Mouse (Mus musculus): ENCODE results near the gene Smarce1. TPM values are rescaled to one million over a fixed set of nuclear protein-coding genes. Genes with fewer than 3 reads are reported as not detected.

The Smarce1 gene
- polyA plus RNA-seq, 1 experiment from 2014 or later, result 96.0 TPM

DNA sequence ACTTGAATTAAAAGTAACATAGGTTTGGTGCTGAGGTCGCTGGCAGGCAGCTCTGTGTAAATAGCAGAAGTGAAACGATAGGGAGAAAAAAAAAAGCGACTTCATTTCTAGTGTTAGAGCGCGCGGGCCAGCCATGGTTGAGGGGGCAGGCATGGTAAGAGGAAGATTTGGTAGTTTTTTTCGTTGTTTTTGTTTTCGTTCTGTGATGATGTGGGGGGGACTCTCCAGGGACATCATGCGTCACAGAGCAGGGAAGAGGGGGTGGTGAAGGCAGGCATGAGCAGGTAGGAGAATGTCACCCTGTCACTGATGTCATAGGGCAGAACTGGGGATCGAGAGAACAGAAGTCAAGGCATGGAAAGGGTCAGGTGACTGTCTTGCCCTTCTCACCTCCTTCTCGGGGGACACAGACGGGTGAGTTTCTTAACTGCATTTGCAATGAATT lies 62.8 kb downstream of the Smarce1 start:
- Histone ChIP-seq H3K9ac (no peak overlapping the region), H3K9me3 (replicated peaks) (no peaks in the 10 kb centered on the region), H3K4me1 (replicated peaks) (no peaks in the 10 kb centered on the region), H3K27ac (no peak overlapping the region), H3K4me3 (replicated peaks) (no peak overlapping the region), H3K4me2 (no peak overlapping the region), H3K27me3 (no peaks in the 10 kb centered on the region), H3K36me3 (no peaks in the 10 kb centered on the region)
- WGBS (ENCODE audit: insufficient replicate concordance), result 54% methylated on average over 12 of the region's 12 CpGs
- ATAC-seq (ENCODE audit: low read depth) (no peak), DNase-seq (no peak)

DNA sequence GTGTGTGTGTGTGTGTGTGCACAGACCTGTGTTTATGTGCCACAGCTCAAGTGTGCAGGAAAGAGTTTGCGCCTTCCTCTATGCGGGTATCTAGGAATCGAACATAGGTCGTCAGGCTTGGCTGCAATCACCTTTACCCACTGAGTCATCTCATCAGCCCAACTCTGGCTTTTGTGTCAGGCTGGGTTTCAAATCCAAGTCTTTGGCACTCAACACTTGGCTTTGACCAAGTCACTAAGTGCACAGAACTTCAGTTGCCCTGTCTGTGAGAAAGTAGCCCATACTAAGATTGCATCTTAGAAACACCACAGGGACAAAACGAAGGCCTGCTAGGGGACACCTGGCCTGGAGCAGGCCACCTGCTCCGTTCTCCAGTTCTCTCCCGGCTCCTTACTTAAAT lies 63.2 kb downstream of the Smarce1 start:
- Histone ChIP-seq H3K4me1 (replicated peaks) (no peaks in the 10 kb centered on the region), H3K36me3 (no peaks in the 10 kb centered on the region), H3K9ac (no peak overlapping the region), H3K4me2 (no peak overlapping the region), H3K9me3 (replicated peaks) (no peaks in the 10 kb centered on the region), H3K4me3 (replicated peaks) (no peak overlapping the region), H3K27ac (no peak overlapping the region), H3K27me3 (no peaks in the 10 kb centered on the region)
- 70% methylated on average over 7 of the region's 7 CpGs for WGBS (ENCODE audit: insufficient replicate concordance)
- ATAC-seq (ENCODE audit: low read depth) (no peak), DNase-seq (no peak)

DNA sequence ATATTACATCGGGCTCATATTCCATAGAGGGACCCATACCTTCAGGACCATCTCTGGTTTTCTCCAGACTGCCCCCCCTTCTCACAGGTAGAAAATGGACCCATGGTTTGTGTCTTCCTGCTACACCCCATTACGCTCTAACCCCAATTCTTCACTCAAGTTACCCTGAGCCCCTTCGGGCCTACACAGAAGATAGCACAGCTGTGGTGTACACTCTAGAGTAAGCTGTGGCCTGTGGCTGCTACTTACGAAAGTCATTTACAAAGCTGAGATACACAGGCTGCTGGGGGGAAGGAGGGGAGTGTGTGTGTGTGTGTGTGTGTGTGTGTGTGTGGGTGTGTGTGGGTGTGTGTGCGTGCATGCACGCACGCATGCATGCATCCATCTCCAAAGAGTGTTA lies 64.6 kb downstream of the Smarce1 start:
- Histone ChIP-seq H3K4me2 (no peak overlapping the region), H3K4me1 (replicated peaks) (no peaks in the 10 kb centered on the region), H3K27me3 (no peaks in the 10 kb centered on the region), H3K27ac (no peak overlapping the region), H3K4me3 (replicated peaks) (no peak overlapping the region), H3K36me3 (no peaks in the 10 kb centered on the region), H3K9ac (no peak overlapping the region), H3K9me3 (replicated peaks) (no peaks in the 10 kb centered on the region)
- no peak for DNase-seq
- ATAC-seq (ENCODE audit: low read depth), result no peak
- 73% methylated on average over 7 of the region's 7 CpGs for WGBS (ENCODE audit: insufficient replicate concordance)

DNA sequence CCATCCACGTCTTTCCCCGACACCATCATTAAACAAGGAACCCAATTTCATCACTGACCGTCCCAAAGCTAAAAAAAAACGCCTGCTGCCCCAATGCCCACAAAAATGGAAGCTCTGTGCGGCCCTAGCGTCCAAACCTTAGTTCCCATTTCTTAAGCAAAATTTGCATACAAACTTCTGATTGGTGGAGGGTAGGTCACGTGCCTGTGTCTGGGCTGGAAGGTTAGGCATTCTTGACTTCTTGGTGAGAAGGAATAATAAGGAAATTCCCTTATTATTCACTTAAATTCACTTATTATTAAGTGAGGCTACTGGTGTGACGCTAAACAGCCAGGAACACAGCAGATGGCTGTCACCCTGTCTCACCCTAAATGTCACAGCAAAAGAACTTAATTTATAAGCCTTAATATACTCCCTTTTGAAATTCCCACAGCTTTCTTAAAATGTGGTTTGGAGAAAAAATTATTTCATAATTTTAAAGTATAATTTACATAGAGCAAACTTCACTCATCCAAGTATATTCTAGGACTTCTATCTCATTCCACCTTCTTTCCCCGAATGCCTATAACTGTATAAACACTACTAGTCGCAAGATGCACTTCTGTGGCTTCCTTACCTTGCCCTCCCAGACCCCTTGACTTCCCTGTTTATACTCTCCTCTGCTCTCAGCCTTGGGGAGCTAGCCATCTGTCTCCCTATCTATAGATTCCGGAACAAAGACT lies 65.6 kb downstream of the Smarce1 start:
- 41% methylated on average over 11 of the region's 11 CpGs for WGBS (ENCODE audit: insufficient replicate concordance)
- H3K4me1 ChIP-seq (replicated peaks), result no peaks in the 10 kb centered on the region
- H3K27ac ChIP-seq, result no peak overlapping the region
- H3K9ac ChIP-seq, result no peak overlapping the region
- no peaks in the 10 kb centered on the region for H3K36me3 ChIP-seq
- H3K27me3 ChIP-seq, result no peaks in the 10 kb centered on the region
- no peak for ATAC-seq (ENCODE audit: low read depth)
- no peak for DNase-seq
- H3K4me3 ChIP-seq (replicated peaks), result no peak overlapping the region
- H3K4me2 ChIP-seq, result no peak overlapping the region
- no peaks in the 10 kb centered on the region for H3K9me3 ChIP-seq (replicated peaks)

DNA sequence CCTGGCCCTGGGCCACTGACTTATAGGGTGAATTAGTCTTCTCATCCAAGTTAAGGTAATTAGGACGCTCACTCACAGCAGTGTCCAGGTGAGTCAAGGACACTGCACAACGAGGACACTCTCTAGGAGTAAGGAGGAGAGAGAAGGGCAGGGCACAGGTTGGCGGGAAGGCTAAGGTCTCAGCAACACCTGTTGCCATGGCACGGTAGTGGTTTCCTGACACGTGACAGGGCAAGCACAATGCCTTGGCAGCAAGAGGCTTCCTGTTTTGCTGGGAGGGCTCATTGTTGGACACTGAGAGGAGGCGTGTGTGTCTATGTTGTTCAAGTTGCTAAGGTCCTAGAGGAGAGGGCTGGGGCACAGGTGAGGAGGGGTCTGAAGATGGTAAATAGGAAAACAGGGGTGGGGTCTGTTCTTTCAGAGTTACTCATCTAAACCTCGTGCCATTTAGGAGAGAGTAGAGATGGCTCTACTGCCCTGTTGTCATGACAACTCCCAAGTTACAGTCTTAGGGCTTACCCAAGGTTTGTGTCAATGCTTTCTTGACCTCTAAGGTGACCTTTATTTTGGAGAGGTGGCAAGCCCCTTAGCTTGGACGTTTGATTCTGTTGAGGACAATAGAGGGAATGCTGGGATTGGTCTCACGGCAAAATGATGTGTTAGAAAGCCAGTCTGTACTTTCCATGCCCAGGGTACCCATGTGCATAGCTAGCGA lies 67.7 kb downstream of the Smarce1 start:
- H3K27ac ChIP-seq, result no peak overlapping the region
- H3K9ac ChIP-seq, result no peak overlapping the region
- H3K36me3 ChIP-seq, result no peaks in the 10 kb centered on the region
- H3K4me2 ChIP-seq, result no peak overlapping the region
- DNase-seq, result no peak
- no peaks in the 10 kb centered on the region for H3K27me3 ChIP-seq
- ATAC-seq (ENCODE audit: low read depth), result no peak
- H3K4me3 ChIP-seq (replicated peaks), result no peak overlapping the region
- H3K9me3 ChIP-seq (replicated peaks), result no peaks in the 10 kb centered on the region
- WGBS (ENCODE audit: insufficient replicate concordance), result 44% methylated on average over 10 of the region's 10 CpGs
- H3K4me1 ChIP-seq (replicated peaks), result no peaks in the 10 kb centered on the region

DNA sequence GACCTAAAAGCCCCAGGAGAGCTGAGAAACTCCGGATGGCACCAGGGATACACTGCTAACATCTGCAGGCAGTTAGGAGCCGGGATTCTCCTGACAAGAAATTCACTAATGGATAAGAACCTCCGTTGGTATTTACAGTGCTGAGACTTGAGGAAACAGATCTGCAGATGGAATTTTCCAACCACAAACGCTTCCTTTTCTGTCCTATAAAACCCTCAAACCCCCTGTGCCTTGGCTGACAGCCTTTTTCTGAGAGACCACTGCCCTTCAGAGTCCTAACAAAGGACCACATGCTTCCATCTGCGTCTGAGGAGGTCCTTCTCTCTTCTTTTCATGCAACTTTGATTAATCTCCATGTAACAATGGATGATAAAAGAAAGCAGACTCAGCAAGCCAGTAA lies 69.2 kb downstream of the Smarce1 start:
- Histone ChIP-seq H3K9me3 (replicated peaks) (no peaks in the 10 kb centered on the region), H3K4me3 (replicated peaks) (no peak overlapping the region), H3K9ac (no peak overlapping the region), H3K36me3 (no peaks in the 10 kb centered on the region), H3K27ac (no peak overlapping the region), H3K4me1 (replicated peaks) (no peaks in the 10 kb centered on the region), H3K4me2 (no peak overlapping the region), H3K27me3 (no peaks in the 10 kb centered on the region)
- DNase-seq, result no peak
- WGBS (ENCODE audit: insufficient replicate concordance), result 24% methylated on average over 5 of the region's 5 CpGs
- no peak for ATAC-seq (ENCODE audit: low read depth)

DNA sequence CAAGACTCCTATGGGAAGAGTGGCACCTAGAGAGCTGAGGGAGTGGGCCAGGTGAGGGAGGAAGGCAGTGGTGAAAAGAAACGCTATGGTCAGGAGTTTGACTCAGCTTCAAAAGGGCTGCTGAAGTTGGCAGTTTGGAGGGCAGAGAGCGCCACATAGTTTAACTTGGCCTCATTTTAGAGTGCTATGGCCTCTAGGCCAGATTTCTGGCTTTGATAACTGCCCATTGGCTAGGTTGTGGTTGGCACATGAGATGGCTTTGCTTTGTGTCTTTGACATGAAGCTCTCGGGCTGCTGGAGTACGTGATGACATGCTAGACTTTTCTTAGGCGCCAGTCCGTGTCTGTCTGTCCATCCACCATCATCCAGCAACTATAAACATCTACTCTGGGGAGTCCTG lies 70.6 kb downstream of the Smarce1 start:
- no peak overlapping the region for H3K9ac ChIP-seq
- ATAC-seq (ENCODE audit: low read depth) (no peak), DNase-seq (no peak)
- H3K36me3 ChIP-seq, result no peaks in the 10 kb centered on the region
- H3K4me2 ChIP-seq, result no peak overlapping the region
- 66% methylated on average over 6 of the region's 6 CpGs for whole genome bisulfite sequencing (ENCODE audit: insufficient replicate concordance)
- no peaks in the 10 kb centered on the region for H3K27me3 ChIP-seq
- H3K4me1 ChIP-seq (replicated peaks), result no peaks in the 10 kb centered on the region
- H3K9me3 ChIP-seq (replicated peaks), result no peaks in the 10 kb centered on the region
- H3K27ac ChIP-seq, result no peak overlapping the region
- no peak overlapping the region for H3K4me3 ChIP-seq (replicated peaks)

Other genes starting within 250 kb of the Smarce1 start
- not detected in 2 replicates for gene Gjd3, start 248.0 kb downstream of the Smarce1 start, polyA plus RNA-seq (2015; fragmentation: Nextera tagmentation; extraction: Ambion mirVana)
- 208 and 245 TPM in 2 replicates for gene Top2a, start 206.8 kb downstream of the Smarce1 start, polyA plus RNA-seq (2015; fragmentation: Nextera tagmentation; extraction: Ambion mirVana)
- 168 and 194 TPM in 2 replicates for gene Igfbp4, start 189.8 kb downstream of the Smarce1 start, polyA plus RNA-seq (2015; fragmentation: Nextera tagmentation; extraction: Ambion mirVana)
- gene Tns4, start 141.7 kb downstream of the Smarce1 start, polyA plus RNA-seq (2015; fragmentation: Nextera tagmentation; extraction: Ambion mirVana), result 0.22 and 0.32 TPM in 2 replicates
- 0.07 and 0.17 TPM in 2 replicates for gene Ccr7, start 75.9 kb downstream of the Smarce1 start, polyA plus RNA-seq (2015; fragmentation: Nextera tagmentation; extraction: Ambion mirVana)
- 0.05 and 0.29 TPM in 2 replicates for gene Krt222, start 13.1 kb upstream of the Smarce1 start, polyA plus RNA-seq (2015; fragmentation: Nextera tagmentation; extraction: Ambion mirVana)
- not detected in 2 replicates for gene Krt24, start 54.2 kb upstream of the Smarce1 start, polyA plus RNA-seq (2015; fragmentation: Nextera tagmentation; extraction: Ambion mirVana)
- gene Krt25, start 91.9 kb upstream of the Smarce1 start, polyA plus RNA-seq (2015; fragmentation: Nextera tagmentation; extraction: Ambion mirVana), result not detected in 2 replicates
- gene Krt26, start 106.9 kb upstream of the Smarce1 start, polyA plus RNA-seq (2015; fragmentation: Nextera tagmentation; extraction: Ambion mirVana), result not detected in 2 replicates
- gene Krt27, start 120.1 kb upstream of the Smarce1 start, polyA plus RNA-seq (2015; fragmentation: Nextera tagmentation; extraction: Ambion mirVana), result not detected in 2 replicates
- gene Krt28, start 143.9 kb upstream of the Smarce1 start, polyA plus RNA-seq (2015; fragmentation: Nextera tagmentation; extraction: Ambion mirVana), result not detected in 2 replicates
- gene Krt10, start 158.3 kb upstream of the Smarce1 start, polyA plus RNA-seq (2015; fragmentation: Nextera tagmentation; extraction: Ambion mirVana), result 4.2 and 4.6 TPM in 2 replicates
- not detected in 2 replicates for gene Krt12, start 191.2 kb upstream of the Smarce1 start, polyA plus RNA-seq (2015; fragmentation: Nextera tagmentation; extraction: Ambion mirVana)
- 28.0 and 33.9 TPM in 2 replicates for gene Krt20, start 207.1 kb upstream of the Smarce1 start, polyA plus RNA-seq (2015; fragmentation: Nextera tagmentation; extraction: Ambion mirVana)

Data from liver, embryonic 13.5 days (tissue).